In genomic region chr10:128695992-128696807, GRCm38 (mm10) we compare ENCODE assay signal across 8 mouse cellular contexts. TPM values are rescaled to one million over a fixed set of nuclear protein-coding genes. Genes with fewer than 3 reads are reported as not detected.
A peak's percentile ranks its signal among the peaks of the same experiment; 100 is the strongest.
DNase-seq lines count a peak whose midpoint lies in the region; ATAC-seq and TF ChIP-seq lines count a peak whose summit lies in the region.

Rab5b (minus strand) TSS chr10:128696264.

- 2% methylated on average over 39 of the region's 40 CpGs for WGBS in bone marrow, adult 2 months
- WGBS in embryonic facial prominence, embryonic 15.5 days, result 1% methylated on average over 40 of the region's 40 CpGs
- WGBS in limb, embryonic 14.5 days, result under 1% methylated on average over 38 of the region's 40 CpGs
- WGBS in midbrain, postnatal 0 days, result under 1% methylated on average over 35 of the region's 40 CpGs

- peak; percentile 99 for ATAC-seq in embryonic facial prominence, embryonic 15.5 days (ENCODE audit: insufficient number of reproducible peaks, low FRiP score, low TSS enrichment, low read depth)
- peak; percentile 95 for ATAC-seq in limb, embryonic 14.5 days (ENCODE audit: low FRiP score, low read depth)
- ATAC-seq in midbrain, postnatal 0 days (ENCODE audit: low FRiP score), result peak; percentile 99

- TF ChIP-seq POLR2A in bone marrow, adult 2 months (IDR thresholded peaks at IDR 0.05; ENCODE audit: borderline replicate concordance, control insufficient read depth, low read depth, low read length), result peak; percentile 95
- peak; percentile 93; the same call in 1 of the 2 replicates for TF ChIP-seq POLR2A in limb, embryonic 14.5 days (IDR thresholded peaks at IDR 0.05; ENCODE audit: borderline replicate concordance, extremely low read depth, insufficient read depth, insufficient read length)

- peak; percentile 100 for DNase-seq in 416B (ENCODE audit: low read depth)
- peak; percentile 100 for DNase-seq in heart, adult 8-10 months (ENCODE audit: low spot score)
- peak; percentile 100 for DNase-seq in kidney, adult 9 months
- DNase-seq in limb, embryonic 14.5 days (ENCODE audit: low spot score), result peak; percentile 100
- peak; percentile 100 for DNase-seq in midbrain, postnatal 0 days (ENCODE audit: low spot score)
- DNase-seq in spleen, postnatal 14 days (ENCODE audit: low spot score in 2 of 2), result peak; percentile 91 to 93

- peak within 1 kb of the TSS; percentile 96 for H3K27ac ChIP-seq in bone marrow, adult 2 months (ENCODE audit: control insufficient read depth, insufficient read depth, low read depth, low read length, poor library complexity)
- peak within 1 kb of the TSS; percentile 98 for H3K27ac ChIP-seq in embryonic facial prominence, embryonic 15.5 days (replicated peaks)
- peak within 1 kb of the TSS; percentile 97 for H3K27ac ChIP-seq in limb, embryonic 14.5 days (replicated peaks; ENCODE audit: low read depth, low read length)
- H3K27ac ChIP-seq in midbrain, postnatal 0 days (ENCODE audit: low read depth, low read length), result peak within 1 kb of the TSS; percentile 89

- H3K4me1 ChIP-seq in bone marrow, adult 2 months (ENCODE audit: control insufficient read depth, insufficient read depth, low read length), result peaks cover 2% of the 10 kb centered on the region
- H3K4me1 ChIP-seq in embryonic facial prominence, embryonic 15.5 days, result peaks cover 12% of the 10 kb centered on the region; the same call in 1 of the 2 replicates
- peaks cover 8% of the 10 kb centered on the region; the same call in 1 of the 2 replicates for H3K4me1 ChIP-seq in limb, embryonic 14.5 days (ENCODE audit: control insufficient read depth, insufficient read depth, low read length)
- no peaks in the 10 kb centered on the region for H3K4me1 ChIP-seq in midbrain, postnatal 0 days (ENCODE audit: insufficient read depth, low read length)

- H3K9ac ChIP-seq in embryonic facial prominence, embryonic 15.5 days, result peak within 1 kb of the TSS; percentile 86
- peak within 1 kb of the TSS; percentile 95 for H3K9ac ChIP-seq in limb, embryonic 14.5 days (ENCODE audit: low read depth, low read length, severe bottlenecking)
- peak within 1 kb of the TSS; percentile 80 for H3K9ac ChIP-seq in midbrain, postnatal 0 days (replicated peaks; ENCODE audit: low read length, poor library complexity, severe bottlenecking)

- no peaks in the 10 kb centered on the region for H3K27me3 ChIP-seq in embryonic facial prominence, embryonic 15.5 days
- H3K27me3 ChIP-seq in limb, embryonic 14.5 days (ENCODE audit: control insufficient read depth, insufficient read depth, low read length), result no peaks in the 10 kb centered on the region
- H3K27me3 ChIP-seq in midbrain, postnatal 0 days (ENCODE audit: insufficient read depth, low read length), result no peaks in the 10 kb centered on the region

- peak within 1 kb of the TSS; percentile 69 for H3K4me2 ChIP-seq in embryonic facial prominence, embryonic 15.5 days (replicated peaks)
- H3K4me2 ChIP-seq in limb, embryonic 14.5 days (replicated peaks; ENCODE audit: low read depth, low read length, severe bottlenecking), result peak within 1 kb of the TSS; percentile 60
- peak within 1 kb of the TSS; percentile 75 for H3K4me2 ChIP-seq in midbrain, postnatal 0 days (ENCODE audit: low read depth, low read length, poor library complexity, severe bottlenecking)

- H3K9me3 ChIP-seq in embryonic facial prominence, embryonic 15.5 days (replicated peaks), result no peaks in the 10 kb centered on the region
- H3K9me3 ChIP-seq in limb, embryonic 14.5 days (ENCODE audit: control insufficient read depth, low read length), result no peaks in the 10 kb centered on the region
- H3K9me3 ChIP-seq in midbrain, postnatal 0 days (ENCODE audit: low read length), result no peaks in the 10 kb centered on the region

- peaks cover 34% of the 10 kb centered on the region for H3K36me3 ChIP-seq in embryonic facial prominence, embryonic 15.5 days
- H3K36me3 ChIP-seq in limb, embryonic 14.5 days (ENCODE audit: control insufficient read depth, insufficient read depth, low read length), result peaks cover 35% of the 10 kb centered on the region
- H3K36me3 ChIP-seq in midbrain, postnatal 0 days (ENCODE audit: insufficient read depth, low read length), result no peaks in the 10 kb centered on the region

- no peak for TF ChIP-seq CTCF in bone marrow, adult 2 months (IDR thresholded peaks at IDR 0.05; ENCODE audit: control insufficient read depth, insufficient read depth, low read length)
- TF ChIP-seq CTCF in midbrain, postnatal 0 days (IDR thresholded peaks at IDR 0.05), result 0 out of 2 replicates have a peak, but pooled peaks have one; percentile 29

- H3K4me3 ChIP-seq in bone marrow, adult 2 months (replicated peaks; ENCODE audit: control insufficient read depth, low read depth, low read length), result peak within 1 kb of the TSS; percentile 94
- H3K4me3 ChIP-seq in embryonic facial prominence, embryonic 15.5 days (replicated peaks), result peak within 1 kb of the TSS; percentile 95
- H3K4me3 ChIP-seq in limb, embryonic 14.5 days (replicated peaks; ENCODE audit: low read length), result peak within 1 kb of the TSS; percentile 87
- peak within 1 kb of the TSS; percentile 77 for H3K4me3 ChIP-seq in midbrain, postnatal 0 days (ENCODE audit: low read depth, low read length)

RNA-seq across cellular contexts. Expression of gene Rab5b, which starts in this region (rescaled TPM):
- 26.4 and 35.4 TPM in 2 replicates for polyA plus RNA-seq in bone marrow, adult 2 months (2011; ENCODE audit: insufficient read depth, insufficient read length, low replicate concordance, missing spikeins)
- 91.6 and 97.4 TPM in 2 replicates for polyA plus RNA-seq in embryonic facial prominence, embryonic 15.5 days (2015; fragmentation: Nextera tagmentation; extraction: Ambion mirVana)
- total RNA-seq in heart, adult 8-10 months (2022), result 10 to 100 TPM; 84.0 to 87.9 (median 85.0) TPM
- polyA plus RNA-seq in limb, embryonic 14.5 days (2012; rRNA removed), result 88.3 and 96.3 TPM in 2 replicates
- 78.8 and 86.9 TPM in 2 replicates for polyA plus RNA-seq in limb, embryonic 14.5 days (2014; fragmentation: Nextera tagmentation; extraction: Ambion mirVana)
- total RNA-seq in midbrain, postnatal 0 days (2014; rRNA removed), result 129 and 131 TPM in 2 replicates
- polyA plus RNA-seq in midbrain, postnatal 0 days (2015; fragmentation: Nextera tagmentation; extraction: Ambion mirVana), result 112 and 115 TPM in 2 replicates

Comparison
In these comparisons a context has a peak if more than half of its experiments do, and no peak if none do; other contexts are left out.
1. Peak in every context shown above with its lines: DNase-seq, ATAC-seq, H3K4me3 ChIP-seq and H3K27ac ChIP-seq.